Mouse (Mus musculus): Measurements from ENCODE around the gene Pla2r1.
A peak's percentile ranks its signal among the peaks of the same experiment; 100 is the strongest.

Pla2r1 gene

GRCm38 (mm10) chr2:60405431-60405830 is 147.7 kb downstream of the Pla2r1 start:
- no peak for DNase-seq (ENCODE audit: low read depth, low spot score)

- no peak for DNase-seq (ENCODE audit: low read depth, low spot score)
Observed at GRCm38 (mm10) chr2:60404763-60405162, 148.3 kb downstream of the Pla2r1 start.

GRCm38 (mm10) chr2:60401694-60402093 is 151.4 kb downstream of the Pla2r1 start:
- no peak for DNase-seq (ENCODE audit: low read depth, low spot score)

DNA sequence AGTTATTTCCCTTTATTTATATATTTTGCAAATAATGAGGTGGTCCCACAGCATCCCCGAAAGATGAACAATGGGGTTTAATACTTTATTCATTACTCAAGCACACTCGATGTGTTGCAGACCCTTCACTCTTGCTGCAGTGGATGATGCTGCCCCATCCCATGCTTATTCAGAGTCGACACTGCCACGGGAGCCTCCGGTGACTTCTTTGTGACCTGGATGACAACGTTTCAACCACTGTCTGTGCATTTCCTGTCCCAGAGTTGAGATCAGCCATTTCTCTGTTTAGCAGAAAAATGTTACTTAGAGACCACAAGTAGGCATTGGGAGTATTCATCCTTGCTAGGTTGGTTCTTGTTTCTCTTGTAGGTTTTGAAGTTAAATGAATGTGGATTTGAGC is 159.3 kb downstream of the Pla2r1 start:
- no peak for DNase-seq (ENCODE audit: low read depth, low spot score)

DNA sequence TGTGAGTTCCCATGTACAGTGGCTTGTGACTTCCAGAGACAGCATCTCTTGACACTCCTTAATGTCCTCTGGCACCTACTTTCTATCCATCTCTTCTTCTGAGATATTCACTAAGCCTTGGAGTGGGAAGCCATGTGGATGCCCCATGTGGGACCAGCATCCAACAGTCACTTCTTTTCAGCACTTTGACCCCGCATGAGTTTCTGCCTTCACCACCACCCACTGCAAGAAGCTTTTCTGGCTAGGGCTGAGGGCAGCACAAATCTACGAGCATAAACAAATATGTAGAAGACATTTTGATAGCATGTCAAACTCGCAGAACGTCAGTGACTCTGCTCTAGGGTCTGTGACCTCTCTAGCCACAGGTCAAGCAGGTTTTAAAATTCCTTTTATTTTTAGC is 160.8 kb downstream of the Pla2r1 start:
- no peak for DNase-seq (ENCODE audit: low read depth, low spot score)

DNA sequence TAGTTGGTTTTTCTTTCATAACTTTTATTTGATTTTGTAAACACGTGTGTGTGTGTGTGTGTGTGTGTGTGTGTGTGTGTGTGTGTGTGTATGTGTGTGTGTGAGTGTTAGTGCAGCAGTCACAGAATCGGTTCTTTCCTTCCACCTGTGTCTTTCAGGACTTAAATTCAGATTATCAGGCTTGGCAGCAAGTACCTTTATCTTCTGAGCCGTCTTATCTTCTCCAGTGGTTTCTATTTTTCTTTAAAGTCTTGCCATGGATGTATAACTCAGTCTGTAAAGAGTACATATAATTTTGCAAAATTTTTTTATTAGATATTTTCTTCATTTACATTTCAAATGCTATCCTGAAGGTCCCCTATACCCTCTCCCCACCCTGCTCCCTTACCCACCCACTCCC is 165.7 kb downstream of the Pla2r1 start:
- no peak for DNase-seq (ENCODE audit: low read depth, low spot score)

DNA sequence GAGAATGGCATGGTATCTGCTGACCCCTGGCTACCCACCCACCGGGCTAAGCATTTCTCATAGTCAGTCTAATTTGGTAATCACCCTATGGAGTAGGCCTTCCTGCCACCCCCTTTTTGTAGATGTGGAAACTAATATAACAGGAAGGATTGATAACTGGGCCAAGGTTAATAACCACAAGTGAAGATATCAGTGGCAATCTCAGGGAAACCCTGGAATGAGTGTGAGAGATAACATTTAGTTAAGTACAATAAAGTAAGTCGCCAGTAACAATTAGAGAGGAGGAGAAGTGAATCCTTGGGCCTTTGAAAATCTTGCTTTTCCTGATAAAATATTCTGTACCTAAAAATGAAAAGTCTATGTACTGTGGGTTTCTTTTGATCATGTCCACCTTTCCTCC is 166.3 kb downstream of the Pla2r1 start:
- DNase-seq (ENCODE audit: low read depth, low spot score), result no peak

GRCm38 (mm10) chr2:60384763-60385085 is 168.4 kb downstream of the Pla2r1 start:
- DNase-seq (ENCODE audit: low read depth, low spot score), result no peak

GRCm38 (mm10) chr2:60384083-60384762 is 168.9 kb downstream of the Pla2r1 start:
- DNase-seq (ENCODE audit: low read depth, low spot score), result no peak

- DNase-seq (ENCODE audit: low read depth, low spot score), result peak; percentile 87
Observed at GRCm38 (mm10) chr2:60382858-60383669, 170.0 kb downstream of the Pla2r1 start, which contains the start of gene Ly75. Gene Ly75, minus strand, starts transcription at chr2:60383303.

- DNase-seq (ENCODE audit: low read depth, low spot score), result no peak
Observed at GRCm38 (mm10) chr2:60382346-60382745, 170.8 kb downstream of the Pla2r1 start.

DNA sequence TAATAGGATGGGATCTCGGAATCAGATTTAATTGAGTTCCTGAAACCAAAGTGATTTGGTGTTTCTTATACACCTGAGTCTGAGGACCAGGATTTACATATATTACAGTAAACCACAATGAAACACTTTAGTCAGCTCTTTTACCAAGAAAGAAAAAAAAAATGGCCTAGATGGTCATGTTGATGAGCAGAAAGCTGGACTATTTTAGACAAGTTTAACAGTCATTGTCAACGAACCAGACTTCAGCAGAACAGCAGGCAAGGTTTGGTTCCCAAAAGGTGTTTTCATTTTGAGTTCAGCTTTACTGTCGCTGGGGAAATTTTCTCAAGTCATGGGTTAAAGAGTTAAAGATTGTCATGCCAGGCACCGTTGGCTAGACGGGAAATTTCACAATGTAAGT is 175.8 kb downstream of the Pla2r1 start:
- DNase-seq (ENCODE audit: low read depth, low spot score), result no peak

- DNase-seq (ENCODE audit: low read depth, low spot score), result no peak
Observed at GRCm38 (mm10) chr2:60375608-60376107, 177.4 kb downstream of the Pla2r1 start.

- DNase-seq (ENCODE audit: low read depth, low spot score), result no peak
Observed at GRCm38 (mm10) chr2:60375126-60375525, 178.0 kb downstream of the Pla2r1 start.

DNA sequence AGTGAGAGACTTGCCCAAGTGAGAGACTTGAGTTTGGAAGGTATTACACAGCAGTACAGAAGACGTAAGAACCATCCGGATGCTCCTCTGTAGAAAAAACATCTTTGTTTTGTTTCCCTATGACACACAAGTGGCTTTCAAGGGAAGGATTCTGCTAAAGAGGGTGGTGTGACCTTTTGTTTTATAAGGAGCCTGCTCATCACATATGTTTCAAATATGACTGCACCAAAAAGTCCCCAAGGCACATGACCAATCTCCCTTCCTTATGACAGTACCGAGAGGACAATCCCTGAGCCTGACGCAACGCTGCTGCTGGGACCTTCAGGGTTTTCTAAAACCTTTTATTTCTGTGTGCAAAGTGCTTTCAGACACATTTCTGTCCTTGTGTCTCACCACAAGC is 182.9 kb downstream of the Pla2r1 start:
- no peak for DNase-seq (ENCODE audit: low read depth, low spot score)

DNA sequence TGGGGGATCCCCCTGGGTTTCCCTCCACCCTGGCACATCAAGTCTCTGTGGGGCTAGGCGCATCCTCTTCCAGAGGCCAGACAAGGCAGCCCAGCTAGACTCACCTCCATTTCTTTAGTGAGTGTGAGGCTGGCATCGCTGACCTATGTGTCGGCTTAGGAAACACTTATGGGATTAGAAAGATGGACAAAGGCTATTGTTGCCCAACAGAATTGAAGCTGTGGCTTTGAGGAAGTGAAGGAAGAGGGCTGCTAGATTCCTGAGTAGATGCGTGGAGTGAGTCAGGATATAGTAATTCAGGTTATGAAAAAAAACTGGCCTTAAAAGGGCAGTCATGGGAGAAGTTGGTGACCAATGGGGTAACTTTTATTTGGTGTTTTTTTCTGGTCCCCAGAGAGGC is 183.7 kb downstream of the Pla2r1 start:
- no peak for DNase-seq (ENCODE audit: low read depth, low spot score)

DNA sequence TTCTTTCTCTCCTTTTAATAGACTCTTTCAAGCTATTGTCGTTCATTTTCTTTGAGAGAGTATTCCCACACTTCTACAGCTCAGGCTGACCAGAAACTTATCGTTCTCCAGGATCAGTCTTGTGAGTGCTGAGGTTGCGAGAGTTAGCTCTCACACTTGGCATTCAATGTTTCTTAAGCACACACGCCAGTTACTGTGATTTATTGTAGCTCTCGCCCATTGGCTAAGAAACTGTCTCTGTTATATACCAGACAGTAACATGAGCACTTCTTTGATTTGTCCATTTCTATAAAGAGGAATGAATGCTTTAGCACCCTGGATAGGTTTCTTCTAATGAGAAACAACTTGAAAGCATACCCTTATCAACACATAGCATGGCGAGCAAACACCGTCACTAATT is 185.2 kb downstream of the Pla2r1 start:
- DNase-seq (ENCODE audit: low read depth, low spot score), result no peak

All from forelimb bud, embryonic 11.5 days (tissue).